Mouse (Mus musculus) lung, embryonic 16.5 days (tissue): ENCODE data around the gene Fam117a. TPM values are rescaled to one million over a fixed set of nuclear protein-coding genes. Genes with fewer than 3 reads are reported as not detected.
A peak's percentile ranks its signal among the peaks of the same experiment; 100 is the strongest.

Experiments used
- ATAC-seq: fragments of 200-750 bp; cut with Nextera tagmentation; 2 replicates; pipeline ENCODE4 v1.8.0; 2017; ENCODE audit warnings: low read depth, mild to moderate bottlenecking, moderate library complexity
- H3K27ac ChIP-seq: fragments of 300-500 bp; sonication (generic); 2 replicates; pipeline ENCODE4 v1.5.1; 2014; ENCODE audit warnings: mild to moderate bottlenecking, control low read depth, low read length
- H3K27me3 ChIP-seq: fragments of 300-500 bp; sonication (generic); 2 replicates; pipeline ENCODE4 v1.6.1; 2014; ENCODE audit warnings: low read depth, low read length, mixed read lengths; ENCODE audit not compliant: control insufficient read depth, insufficient read depth
- H3K36me3 ChIP-seq: fragments of 300-500 bp; sonication (generic); 2 replicates; pipeline ENCODE4 v1.6.1; 2014; ENCODE audit warnings: low read length; ENCODE audit not compliant: control insufficient read depth, insufficient read depth
- H3K4me1 ChIP-seq: fragments of 300-500 bp; sonication (generic); replicated peaks from 2 replicates; pipeline ENCODE4 v1.6.1; 2014; ENCODE audit warnings: low read length, mixed read lengths; ENCODE audit not compliant: control insufficient read depth, insufficient read depth
- H3K4me2 ChIP-seq: fragments of 300-500 bp; sonication (generic); 2 replicates; pipeline ENCODE4 v1.6.1; 2014; ENCODE audit warnings: low read depth, low read length, control low read depth
- H3K4me3 ChIP-seq: fragments of 300-500 bp; sonication (generic); 2 replicates; pipeline ENCODE4 v1.5.1; 2014; ENCODE audit warnings: mild to moderate bottlenecking, low read length, control low read depth
- H3K9ac ChIP-seq: fragments of 300-500 bp; sonication (generic); 2 replicates; pipeline ENCODE4 v1.6.1; 2014; ENCODE audit warnings: low read length, control low read depth
- H3K9me3 ChIP-seq: fragments of 300-500 bp; sonication (generic); 2 replicates; pipeline ENCODE4 v1.6.1; 2016; ENCODE audit warnings: low read length; ENCODE audit not compliant: control insufficient read depth
- WGBS: fragments of 180-500 bp; shearing (Covaris S2); extraction: QIAGEN DNeasy Blood & Tissue Kit; methylation state at CpG from one replicate; pipeline ENCODE4 v1.1.7; 2014; 5-methylcytosine and 5-hydroxymethylcytosine counted together
- polyA plus RNA-seq: library from polyadenylated mRNA; unstranded; fragments of >200 nt; fragmentation: Nextera tagmentation; extraction: Ambion mirVana; gene quantifications from 2 replicates; pipeline ENCODE4 v1.2.1, GENCODE M21; 2015

Gene Fam117a
- polyA plus RNA-seq, 1 experiment from 2014 or later, result 15.7 TPM

DNA sequence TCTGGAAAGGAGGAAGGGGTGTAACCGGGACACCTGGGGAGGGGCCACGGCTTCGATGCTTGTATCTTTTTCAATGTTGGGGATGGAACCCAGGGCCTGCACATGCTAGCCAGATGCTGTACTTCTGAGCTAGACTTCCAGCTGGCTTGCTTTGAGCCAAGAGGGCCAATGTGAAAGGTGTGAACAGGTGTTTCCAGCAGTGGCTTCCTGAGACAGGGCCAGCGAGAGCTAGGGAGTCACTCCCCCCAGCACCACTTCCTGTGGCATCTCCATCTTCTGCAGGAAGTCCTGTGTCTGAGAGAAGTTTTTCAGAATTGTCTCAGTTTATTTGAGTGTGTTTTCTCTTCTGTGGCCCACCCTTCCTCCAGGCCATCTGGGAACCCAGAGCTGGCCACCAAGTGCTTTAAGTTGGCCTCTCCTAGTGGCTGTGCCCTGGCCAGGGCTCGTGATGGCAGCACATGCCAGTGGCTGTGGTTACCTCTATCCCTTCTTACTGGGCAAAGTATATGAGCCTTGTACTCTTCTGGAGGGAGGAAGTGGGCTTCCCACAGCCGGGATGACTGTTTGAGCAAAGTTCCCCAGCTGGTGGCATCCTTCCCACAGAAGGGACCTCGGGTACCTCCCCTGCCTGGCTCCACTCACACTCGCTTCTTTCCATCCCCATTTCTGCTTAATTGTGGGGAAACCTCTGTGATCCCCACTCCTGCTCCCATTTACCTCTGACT is 30.4 kb downstream of the Fam117a start:
- Histone ChIP-seq H3K36me3 (no peaks in the 10 kb centered on the region), H3K27me3 (no peaks in the 10 kb centered on the region), H3K4me3 (no peak overlapping the region), H3K9ac (no peak overlapping the region), H3K4me2 (no peak overlapping the region), H3K4me1 (peaks cover 28% of the 10 kb centered on the region), H3K9me3 (no peaks in the 10 kb centered on the region), H3K27ac (peak overlapping the region; percentile 32)
- no peak for ATAC-seq
- 76% methylated on average over 8 of the region's 8 CpGs for WGBS

DNA sequence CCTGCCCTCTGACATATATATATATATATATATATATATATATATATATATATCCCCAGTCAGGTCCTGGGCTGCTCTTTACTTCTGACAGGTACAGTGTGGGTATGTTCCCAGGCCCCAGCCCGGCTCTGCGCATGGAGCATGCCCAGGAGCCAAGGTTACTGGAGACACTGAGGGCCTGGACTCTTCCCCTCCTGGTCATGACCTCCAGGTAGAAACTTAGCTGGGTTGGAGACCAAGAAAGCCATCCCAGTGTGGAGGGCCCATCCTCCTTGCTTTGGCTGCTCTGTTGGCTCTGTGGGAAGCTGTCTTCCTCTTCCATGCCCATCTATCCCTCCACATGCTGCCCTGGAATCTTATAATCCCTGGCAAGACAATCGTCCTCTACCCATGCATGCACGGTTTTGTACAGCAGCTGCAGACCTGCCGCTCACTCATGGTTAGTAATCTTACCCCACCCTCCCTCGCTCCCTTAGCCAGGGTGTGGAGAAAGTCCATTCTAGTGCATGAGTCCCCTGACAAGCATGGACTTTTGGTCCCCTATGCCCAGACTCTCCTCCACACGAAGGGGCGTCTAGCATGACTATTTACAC is 31.5 kb downstream of the Fam117a start:
- ATAC-seq, result no peak
- H3K9ac ChIP-seq, result no peak overlapping the region
- no peaks in the 10 kb centered on the region for H3K9me3 ChIP-seq
- no peak overlapping the region for H3K4me2 ChIP-seq
- no peak overlapping the region for H3K4me3 ChIP-seq
- H3K4me1 ChIP-seq, result peaks cover 28% of the 10 kb centered on the region
- H3K27me3 ChIP-seq, result no peaks in the 10 kb centered on the region
- no peak overlapping the region for H3K27ac ChIP-seq
- H3K36me3 ChIP-seq, result peaks cover 6% of the 10 kb centered on the region
- 90% methylated on average over 8 of the region's 8 CpGs for WGBS

DNA sequence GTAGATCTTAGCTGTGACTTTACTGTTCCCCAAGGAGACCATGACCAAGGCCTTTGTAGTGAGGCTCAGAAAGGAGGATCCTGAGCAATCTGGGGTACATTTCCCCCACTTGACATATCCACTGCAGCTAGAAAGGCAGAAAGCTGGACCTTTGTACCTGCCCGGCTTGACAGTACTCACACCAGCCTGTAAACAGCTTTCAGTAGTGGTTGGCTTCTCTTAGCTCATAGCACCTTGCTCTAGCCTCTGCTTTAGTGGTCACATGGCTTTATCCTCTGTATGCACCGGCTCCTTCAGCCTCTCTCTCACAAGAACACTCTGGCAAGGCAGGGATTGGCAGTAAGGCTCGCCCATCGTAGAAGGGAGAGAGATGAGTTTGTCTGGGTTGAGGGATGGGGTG is 32.1 kb downstream of the Fam117a start:
- Histone ChIP-seq H3K27ac (no peak overlapping the region), H3K4me2 (no peak overlapping the region), H3K9me3 (no peaks in the 10 kb centered on the region), H3K4me3 (no peak overlapping the region), H3K36me3 (peaks cover 11% of the 10 kb centered on the region), H3K27me3 (no peaks in the 10 kb centered on the region), H3K9ac (no peak overlapping the region), H3K4me1 (peaks cover 28% of the 10 kb centered on the region)
- no peak for ATAC-seq
- 87% methylated on average over 4 of the region's 4 CpGs for WGBS

DNA sequence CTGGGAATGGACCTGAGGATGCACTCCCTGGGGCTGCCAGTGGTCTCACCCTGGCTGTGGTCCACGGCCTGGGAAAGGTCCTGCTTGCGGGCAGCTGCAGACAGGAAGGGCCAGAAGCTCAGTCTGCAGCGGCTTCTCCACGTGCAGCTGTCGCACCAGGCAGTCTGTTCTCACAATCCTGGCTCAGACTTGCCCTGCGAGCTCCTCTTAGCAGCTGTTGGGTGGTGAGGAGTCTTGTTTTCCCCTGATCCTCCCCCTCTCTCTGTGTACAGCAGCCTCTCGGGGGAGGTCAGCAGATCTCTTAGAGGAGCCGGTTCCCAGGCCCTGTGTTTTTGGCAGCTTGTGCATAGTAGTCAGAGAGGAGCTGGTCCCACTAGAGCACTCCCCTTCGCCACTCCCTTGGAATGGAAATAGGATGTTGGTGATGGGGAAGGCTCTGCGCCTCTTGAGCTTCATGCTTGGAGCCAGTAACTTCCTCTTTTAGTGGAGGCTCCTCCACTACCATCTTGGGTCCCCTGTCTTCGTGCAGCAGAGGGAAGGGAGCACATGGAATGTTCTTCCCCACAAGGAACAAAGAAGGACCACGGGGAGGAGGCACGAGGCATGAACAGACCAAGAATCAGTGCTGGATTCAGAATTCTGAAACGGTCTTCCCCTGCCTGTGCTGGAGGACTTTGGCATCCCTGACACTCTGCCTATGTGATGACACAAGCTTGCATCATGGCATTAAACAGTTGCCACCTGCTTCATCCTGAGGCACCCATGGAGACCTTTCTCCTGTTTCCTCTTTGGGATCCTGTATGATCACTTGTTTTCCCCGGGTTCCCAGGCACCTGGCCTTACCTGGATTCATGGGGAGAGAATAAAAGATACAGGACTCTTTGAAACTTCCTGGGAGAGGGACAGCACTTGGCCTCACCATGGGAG is 33.4 kb downstream of the Fam117a start:
- Histone ChIP-seq H3K27me3 (no peaks in the 10 kb centered on the region), H3K4me2 (no peak overlapping the region), H3K9me3 (no peaks in the 10 kb centered on the region), H3K4me3 (no peak overlapping the region), H3K27ac (peak overlapping the region; percentile 72), H3K4me1 (peaks cover 24% of the 10 kb centered on the region), H3K36me3 (peaks cover 16% of the 10 kb centered on the region), H3K9ac (no peak overlapping the region)
- ATAC-seq, result peak; percentile 87
- 64% methylated on average over 15 of the region's 15 CpGs for WGBS

DNA sequence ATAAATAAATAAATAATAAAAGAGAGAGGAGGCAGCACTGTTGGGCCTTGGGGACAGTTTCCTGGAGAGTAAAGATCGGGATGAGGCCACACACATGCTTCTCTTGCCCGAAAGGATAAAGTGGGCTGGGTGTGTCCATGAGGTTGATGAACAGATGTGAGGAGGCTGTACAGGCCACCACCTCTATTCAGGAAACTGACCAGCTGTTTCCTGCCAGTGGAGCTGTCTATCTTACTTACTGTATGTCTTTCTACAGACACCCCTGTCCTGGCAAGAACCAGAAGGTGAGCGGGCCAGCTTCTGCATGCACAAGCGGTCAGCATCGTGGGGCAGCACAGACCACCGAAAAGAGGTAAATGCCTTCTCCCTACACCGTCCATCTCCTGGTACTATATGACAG is 34.4 kb downstream of the Fam117a start:
- H3K27ac ChIP-seq, result no peak overlapping the region
- 83% methylated on average over 7 of the region's 7 CpGs for WGBS
- no peak for ATAC-seq

DNA sequence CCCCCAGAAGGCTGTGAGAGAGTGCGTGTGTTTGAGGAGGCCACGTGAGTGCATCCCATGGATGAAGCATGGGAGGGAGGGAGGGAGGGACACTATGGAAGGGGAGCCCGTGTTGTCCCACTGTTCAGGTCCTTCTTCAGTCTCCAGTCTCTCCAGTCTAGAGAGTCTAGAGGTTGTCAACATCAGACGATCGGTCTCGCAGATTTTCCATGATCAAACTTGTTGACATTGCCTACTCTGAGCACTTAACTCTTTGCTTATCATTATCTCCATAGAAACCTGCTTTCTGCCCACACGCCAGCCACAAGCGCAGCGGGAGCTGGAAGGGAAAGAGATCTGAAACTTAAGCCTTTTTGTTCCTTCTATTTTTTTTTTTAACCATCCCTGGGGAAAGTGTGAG is 42.1 kb downstream of the Fam117a start:
- peaks cover 32% of the 10 kb centered on the region for H3K36me3 ChIP-seq

More for the DNA sequence above, 34.4 kb downstream of the Fam117a start:
- peaks cover 17% of the 10 kb centered on the region for H3K4me1 ChIP-seq
- H3K27me3 ChIP-seq, result no peaks in the 10 kb centered on the region
- H3K4me2 ChIP-seq, result no peak overlapping the region
- no peak overlapping the region for H3K9ac ChIP-seq
- H3K4me3 ChIP-seq, result no peak overlapping the region
- no peaks in the 10 kb centered on the region for H3K9me3 ChIP-seq
- peaks cover 25% of the 10 kb centered on the region for H3K36me3 ChIP-seq

DNA sequence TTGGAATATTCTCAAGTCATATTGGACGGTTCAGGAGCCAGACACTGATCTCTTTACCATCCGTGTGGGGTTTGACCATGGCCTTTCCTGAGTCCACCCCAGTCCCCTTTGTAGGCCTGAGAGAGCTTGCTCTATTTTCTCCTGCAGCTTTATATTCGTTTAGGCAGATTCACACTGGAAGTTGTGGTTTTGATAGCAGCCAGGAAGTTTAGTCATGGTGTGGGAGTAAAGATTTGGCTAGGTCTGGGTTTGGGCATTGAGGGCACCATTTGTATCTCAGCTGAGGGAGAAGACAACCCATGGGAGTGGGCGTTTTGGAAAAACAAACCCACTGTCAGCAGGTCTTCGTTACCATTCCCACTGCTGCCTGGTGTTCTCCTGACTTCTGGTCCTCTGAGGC is 42.7 kb downstream of the Fam117a start:
- peaks cover 32% of the 10 kb centered on the region for H3K36me3 ChIP-seq
- H3K9me3 ChIP-seq, result no peaks in the 10 kb centered on the region
- H3K9ac ChIP-seq, result no peak overlapping the region
- no peak for ATAC-seq
- H3K27ac ChIP-seq, result no peak overlapping the region
- H3K27me3 ChIP-seq, result no peaks in the 10 kb centered on the region
- no peak overlapping the region for H3K4me3 ChIP-seq
- 72% methylated on average over 5 of the region's 5 CpGs for WGBS
- no peak overlapping the region for H3K4me2 ChIP-seq
- H3K4me1 ChIP-seq, result no peaks in the 10 kb centered on the region

More for the DNA sequence above, 42.1 kb downstream of the Fam117a start:
- H3K4me1 ChIP-seq, result no peaks in the 10 kb centered on the region
- no peak overlapping the region for H3K9ac ChIP-seq
- 52% methylated on average over 9 of the region's 9 CpGs for WGBS
- no peaks in the 10 kb centered on the region for H3K27me3 ChIP-seq
- no peak for ATAC-seq
- no peaks in the 10 kb centered on the region for H3K9me3 ChIP-seq
- H3K4me3 ChIP-seq, result no peak overlapping the region
- no peak overlapping the region for H3K4me2 ChIP-seq
- no peak overlapping the region for H3K27ac ChIP-seq

DNA sequence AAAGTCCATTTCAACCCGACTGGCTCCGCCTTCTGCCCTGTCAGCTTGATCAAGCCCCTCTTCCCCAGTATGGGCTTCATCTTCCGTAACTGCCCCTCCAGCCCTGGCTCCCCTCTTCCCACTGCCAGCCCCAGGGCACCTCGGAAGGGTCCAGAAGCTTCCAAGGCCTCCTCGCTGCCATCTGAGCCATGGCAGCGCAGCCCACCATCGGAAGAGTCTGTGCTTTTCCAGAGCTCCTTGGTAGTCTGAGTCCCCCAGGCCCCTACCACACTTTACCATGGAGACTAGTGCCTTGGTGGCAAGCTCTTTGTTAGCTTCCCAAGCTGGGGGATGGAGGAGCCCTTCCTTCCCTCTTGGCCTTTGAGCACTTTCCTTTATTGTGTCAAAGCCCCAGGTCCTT is 43.9 kb downstream of the Fam117a start:
- ATAC-seq, result no peak
- Histone ChIP-seq H3K4me3 (no peak overlapping the region), H3K4me2 (no peak overlapping the region), H3K36me3 (peaks cover 23% of the 10 kb centered on the region), H3K27me3 (no peaks in the 10 kb centered on the region), H3K4me1 (peaks cover 4% of the 10 kb centered on the region; the same call in 1 of the 2 replicates), H3K9ac (no peak overlapping the region), H3K9me3 (no peaks in the 10 kb centered on the region), H3K27ac (no peak overlapping the region)
- 92% methylated on average over 7 of the region's 7 CpGs for WGBS

DNA sequence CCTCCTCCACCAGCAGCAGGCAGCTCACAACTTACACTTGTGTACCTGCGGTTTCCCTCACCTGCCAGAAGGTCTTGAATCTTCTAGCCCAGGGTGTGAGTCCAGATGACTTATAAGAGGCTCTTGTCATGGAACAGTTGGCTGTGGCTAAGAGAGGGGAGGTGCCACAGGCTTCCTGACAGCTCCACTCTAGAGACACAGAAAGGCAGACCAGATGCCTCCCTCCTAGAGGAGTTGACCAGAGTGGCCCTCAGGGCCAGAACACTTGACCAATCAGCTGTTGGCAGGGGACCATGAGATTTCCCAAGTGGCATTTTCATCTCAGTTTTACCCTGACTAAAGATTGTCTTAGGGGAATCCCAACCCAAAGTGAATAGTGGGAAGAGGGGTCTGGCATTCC is 44.3 kb downstream of the Fam117a start:
- no peak overlapping the region for H3K4me2 ChIP-seq
- H3K9me3 ChIP-seq, result no peaks in the 10 kb centered on the region
- 86% methylated on average over 1 of the region's 1 CpGs for WGBS
- peaks cover 8% of the 10 kb centered on the region; the same call in 1 of the 2 replicates for H3K4me1 ChIP-seq
- no peak overlapping the region for H3K9ac ChIP-seq
- H3K4me3 ChIP-seq, result no peak overlapping the region
- no peaks in the 10 kb centered on the region for H3K27me3 ChIP-seq
- no peak overlapping the region for H3K27ac ChIP-seq
- no peak for ATAC-seq
- peaks cover 19% of the 10 kb centered on the region; the same call in 1 of the 2 replicates for H3K36me3 ChIP-seq
